Mouse (Mus musculus): ENCODE data around the gene Rbms2.
"Not testable (repeated sequence)": the region's sequence is repeated elsewhere in the genome, so short reads cannot be mapped to it uniquely, and the experiment has no call there.

The Rbms2 gene

GRCm38 (mm10) chr10:128091564-128092505 lies 88.3 kb downstream of the Rbms2 start, which contains the start of gene Baz2a:
Gene Baz2a, plus strand, starts transcription at chr10:128091577.
- DNase-seq (ENCODE audit: low read depth, low spot score): no peak

- DNase-seq (ENCODE audit: low read depth, low spot score): peak; percentile 72
These were observed 89.2 kb downstream of the Rbms2 start for GRCm38 (mm10) chr10:128090651-128091563.

GRCm38 (mm10) chr10:128089842-128090241 lies 90.3 kb downstream of the Rbms2 start:
- no peak for DNase-seq (ENCODE audit: low read depth, low spot score)

- DNase-seq (ENCODE audit: low read depth, low spot score): no peak
These were observed 91.9 kb downstream of the Rbms2 start for GRCm38 (mm10) chr10:128088181-128088580.

- not testable (repeated sequence) for DNase-seq (ENCODE audit: low read depth, low spot score)
These were observed 92.9 kb downstream of the Rbms2 start for GRCm38 (mm10) chr10:128087216-128087615.

- DNase-seq (ENCODE audit: low read depth, low spot score): no peak
These were observed 93.7 kb downstream of the Rbms2 start for GRCm38 (mm10) chr10:128086391-128086790.

- no peak for DNase-seq (ENCODE audit: low read depth, low spot score)
These were observed 95.9 kb downstream of the Rbms2 start for GRCm38 (mm10) chr10:128084160-128084559.

- no peak for DNase-seq (ENCODE audit: low read depth, low spot score)
These were observed 96.4 kb downstream of the Rbms2 start for GRCm38 (mm10) chr10:128083688-128084087.

GRCm38 (mm10) chr10:128082880-128083421 lies 97.1 kb downstream of the Rbms2 start, which contains the start of gene Atp5b:
Gene Atp5b, plus strand, starts transcription at chr10:128083273.
- peak; percentile 100 for DNase-seq (ENCODE audit: low read depth, low spot score)

GRCm38 (mm10) chr10:128082477-128082808 lies 97.7 kb downstream of the Rbms2 start:
- DNase-seq (ENCODE audit: low read depth, low spot score): no peak

GRCm38 (mm10) chr10:128081807-128082476 lies 98.2 kb downstream of the Rbms2 start:
- DNase-seq (ENCODE audit: low read depth, low spot score): no peak
